Mouse (Mus musculus) common myeloid progenitor, adult 5-6 weeks (primary cell): ENCODE measurements around the gene Wdr5. TPM values are rescaled to one million over a fixed set of nuclear protein-coding genes. Genes with fewer than 3 reads are reported as not detected.
A peak's percentile ranks its signal among the peaks of the same experiment; 100 is the strongest.

Experiments used
- ATAC-seq: replicated peaks from 2 replicates; pipeline ENCODE4 v1.8.0; 2016; ENCODE audit warnings: low read depth, mild to moderate bottlenecking, moderate TSS enrichment, inconsistent platforms; ENCODE audit not compliant: poor library complexity, severe bottlenecking
- total RNA-seq: library from RNA; stranded (forward); fragments of 200-1000, 187-1606 nt; gene quantifications from 2 replicates; pipeline ENCODE4 v1.2.3, GENCODE M21; 2017

Gene Wdr5
- 83.4 and 86.4 TPM in 2 replicates for total RNA-seq

DNA sequence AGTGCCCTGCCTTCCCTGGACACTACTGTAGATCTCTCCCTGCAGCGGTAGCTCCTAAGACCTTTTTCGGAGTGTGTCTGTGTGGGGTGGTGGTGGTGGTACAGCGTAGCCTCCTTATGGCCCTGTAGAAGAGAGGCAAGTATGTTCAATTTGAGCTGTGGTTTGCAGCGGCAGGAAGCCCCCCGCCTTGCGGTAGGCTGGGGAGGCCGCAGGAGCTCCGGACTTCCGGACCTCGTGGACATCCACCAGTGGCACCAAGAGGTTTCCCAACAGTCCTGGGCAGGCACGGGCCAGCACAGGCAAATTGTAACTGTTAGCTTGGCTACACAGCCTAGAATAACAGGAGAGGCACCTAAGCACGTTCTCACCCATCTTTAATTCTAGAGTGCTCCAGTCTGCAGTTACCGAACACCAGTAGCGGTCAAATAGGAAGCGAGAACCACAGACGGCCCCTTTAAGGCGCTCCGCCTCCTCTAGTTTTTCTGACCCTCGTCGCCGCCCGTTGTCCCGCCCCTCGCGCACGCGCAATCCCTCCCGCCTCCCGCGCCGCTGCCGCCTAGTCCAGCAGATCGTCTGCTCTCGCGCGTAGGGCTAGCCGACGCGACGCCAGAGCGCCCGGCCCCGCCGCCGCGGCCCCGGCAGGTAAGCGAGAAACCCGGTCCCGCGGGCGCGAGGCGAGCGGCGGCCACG lies at the start of gene Wdr5:
TSS of gene Wdr5 (plus strand) at position 519 of the 690 bp plus-strand sequence.
- peak; percentile 78 for ATAC-seq

DNA sequence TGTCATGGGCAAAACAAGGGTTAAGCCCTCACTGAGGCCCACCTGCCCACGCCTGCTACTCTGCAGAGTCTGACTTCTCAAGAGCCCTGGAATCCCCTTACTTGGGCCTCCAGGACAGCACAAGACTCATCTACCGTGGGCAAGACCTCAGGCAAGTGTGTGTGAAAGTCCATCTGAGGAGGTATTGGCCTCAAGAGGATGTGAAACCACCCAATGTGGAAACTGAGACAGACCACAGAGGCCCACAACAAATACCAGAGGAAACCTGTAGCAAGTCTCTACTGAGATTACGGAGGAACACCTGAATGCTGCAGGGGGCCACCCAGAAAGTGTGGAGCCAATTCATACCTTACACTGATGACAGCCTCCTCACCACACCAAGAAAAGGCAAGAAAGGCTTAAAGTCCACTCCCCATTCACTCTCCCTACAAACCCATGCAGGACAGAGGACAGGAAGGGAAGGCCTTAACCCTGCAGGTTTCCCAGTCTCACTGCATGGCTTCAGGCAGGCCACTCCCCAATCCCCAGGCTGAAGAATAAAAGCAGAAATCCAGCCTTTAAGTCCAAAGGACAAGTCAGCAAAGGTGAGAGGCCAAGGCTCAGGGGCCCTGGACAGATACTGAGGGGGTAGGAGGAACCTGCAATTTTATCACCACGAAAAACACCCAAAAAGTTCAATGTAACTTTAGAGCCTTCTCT lies 45.5 kb upstream of the Wdr5 start:
- 0 out of 2 replicates have a peak, but pooled peaks have one; percentile 16 for ATAC-seq

DNA sequence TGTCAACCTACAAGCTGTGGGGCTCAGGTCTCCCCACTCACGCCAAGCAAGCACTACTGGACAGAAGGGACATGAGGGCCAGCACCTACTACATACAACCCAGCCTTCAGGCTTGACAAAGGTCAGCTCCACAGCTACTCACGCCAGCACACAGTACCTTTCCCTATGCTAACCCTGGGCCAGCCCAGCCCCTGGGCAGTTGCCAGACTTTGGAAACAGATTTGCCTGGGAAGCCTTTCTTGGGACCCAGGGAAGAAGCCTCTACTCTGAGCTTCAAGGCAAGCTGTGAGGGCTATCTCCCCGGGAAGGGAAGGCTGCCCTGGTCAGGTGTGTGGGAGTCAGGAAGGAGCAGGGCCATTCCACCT lies 45.0 kb upstream of the Wdr5 start:
- no peak for ATAC-seq

DNA sequence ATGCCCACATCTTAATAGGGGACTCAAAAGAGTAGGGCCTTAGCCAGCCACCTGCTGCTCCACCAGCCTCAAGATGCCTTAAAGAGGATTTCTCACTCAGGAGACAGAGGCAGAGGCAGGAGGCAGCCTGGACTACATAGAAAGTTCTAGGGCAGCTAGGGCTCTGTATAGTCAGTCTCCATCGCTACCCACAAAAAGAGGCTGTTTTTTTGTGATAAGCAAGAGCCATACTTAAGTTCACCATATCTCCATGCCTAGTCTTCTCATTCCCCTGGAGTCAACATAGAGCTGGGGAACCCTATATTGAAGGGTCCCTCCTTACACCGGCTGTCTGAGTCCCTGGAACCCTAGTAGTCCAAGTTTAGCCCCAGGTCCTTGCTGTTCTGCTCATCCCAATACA lies 44.4 kb upstream of the Wdr5 start:
- peak; percentile 30 for ATAC-seq

DNA sequence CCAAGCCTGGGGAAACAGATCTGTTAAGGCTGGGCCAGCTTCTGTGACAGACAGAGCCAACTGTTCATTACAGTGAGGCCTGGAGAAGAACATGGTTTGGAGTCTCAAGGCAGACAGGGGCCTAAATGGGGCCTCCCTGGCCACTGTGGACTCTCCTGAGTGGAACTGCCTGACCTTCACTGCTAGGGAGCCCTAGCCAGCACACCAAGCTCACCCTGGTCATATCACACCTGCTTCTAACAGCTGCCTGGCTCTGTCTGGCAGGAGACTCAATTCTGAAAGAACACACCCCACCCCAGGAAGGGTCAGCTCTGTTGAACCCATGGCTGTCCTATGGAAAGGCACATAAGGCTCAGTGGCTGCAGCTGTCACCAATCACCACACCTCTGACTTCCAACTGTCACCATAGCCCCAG lies 43.8 kb upstream of the Wdr5 start:
- ATAC-seq: no peak

DNA sequence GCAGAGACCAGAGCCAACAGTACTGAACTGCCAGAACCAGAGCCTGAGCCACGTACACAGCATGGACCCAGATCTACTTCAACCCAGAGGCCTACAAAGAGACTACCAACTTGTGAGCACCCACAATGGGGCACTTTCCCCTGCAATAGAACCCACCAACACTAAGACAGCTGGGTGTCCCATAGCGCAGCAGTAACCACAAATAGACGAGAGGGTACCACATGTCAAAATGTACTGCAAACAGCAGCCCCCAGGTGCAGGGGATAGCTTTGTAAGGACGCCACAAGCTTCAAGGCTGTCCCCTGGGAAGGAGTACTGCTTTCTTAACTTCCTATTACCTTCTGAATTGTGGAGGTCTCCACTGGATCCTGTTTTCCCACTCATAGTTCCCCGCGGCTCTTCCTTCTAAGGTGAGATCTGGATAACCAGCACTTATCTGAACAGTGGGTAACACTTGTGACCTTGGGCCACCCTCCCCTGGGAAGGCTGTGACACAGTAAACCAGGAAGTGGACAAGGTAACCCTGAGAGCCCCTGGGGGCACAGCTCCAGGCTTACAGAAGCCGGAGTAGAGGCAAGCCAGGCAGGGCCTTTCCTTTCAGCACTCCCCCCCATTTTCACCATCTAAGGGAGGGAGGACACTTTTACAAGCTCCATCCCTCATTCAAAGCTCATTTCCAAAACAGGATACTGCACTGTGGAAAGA lies 41.7 kb upstream of the Wdr5 start:
- no peak for ATAC-seq

DNA sequence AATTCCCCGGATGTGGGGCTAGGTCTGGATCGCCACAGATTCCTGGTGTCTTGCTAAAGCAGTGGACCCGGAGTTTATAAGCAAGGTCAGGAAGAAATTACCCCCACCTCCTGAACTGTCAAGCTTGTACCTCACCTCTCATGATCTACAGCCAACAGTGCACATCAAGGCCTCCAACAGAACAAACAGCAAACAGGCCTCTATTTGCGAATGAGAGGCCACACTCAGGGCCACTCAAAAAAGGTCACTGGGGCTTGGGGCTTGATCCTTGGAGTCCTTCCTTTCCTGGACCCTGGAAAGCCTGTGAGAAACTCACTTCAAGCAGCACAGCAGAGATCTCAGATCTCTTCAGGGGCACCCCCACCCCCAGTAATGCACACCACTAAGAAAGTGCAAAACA lies 41.0 kb upstream of the Wdr5 start:
- ATAC-seq: no peak

DNA sequence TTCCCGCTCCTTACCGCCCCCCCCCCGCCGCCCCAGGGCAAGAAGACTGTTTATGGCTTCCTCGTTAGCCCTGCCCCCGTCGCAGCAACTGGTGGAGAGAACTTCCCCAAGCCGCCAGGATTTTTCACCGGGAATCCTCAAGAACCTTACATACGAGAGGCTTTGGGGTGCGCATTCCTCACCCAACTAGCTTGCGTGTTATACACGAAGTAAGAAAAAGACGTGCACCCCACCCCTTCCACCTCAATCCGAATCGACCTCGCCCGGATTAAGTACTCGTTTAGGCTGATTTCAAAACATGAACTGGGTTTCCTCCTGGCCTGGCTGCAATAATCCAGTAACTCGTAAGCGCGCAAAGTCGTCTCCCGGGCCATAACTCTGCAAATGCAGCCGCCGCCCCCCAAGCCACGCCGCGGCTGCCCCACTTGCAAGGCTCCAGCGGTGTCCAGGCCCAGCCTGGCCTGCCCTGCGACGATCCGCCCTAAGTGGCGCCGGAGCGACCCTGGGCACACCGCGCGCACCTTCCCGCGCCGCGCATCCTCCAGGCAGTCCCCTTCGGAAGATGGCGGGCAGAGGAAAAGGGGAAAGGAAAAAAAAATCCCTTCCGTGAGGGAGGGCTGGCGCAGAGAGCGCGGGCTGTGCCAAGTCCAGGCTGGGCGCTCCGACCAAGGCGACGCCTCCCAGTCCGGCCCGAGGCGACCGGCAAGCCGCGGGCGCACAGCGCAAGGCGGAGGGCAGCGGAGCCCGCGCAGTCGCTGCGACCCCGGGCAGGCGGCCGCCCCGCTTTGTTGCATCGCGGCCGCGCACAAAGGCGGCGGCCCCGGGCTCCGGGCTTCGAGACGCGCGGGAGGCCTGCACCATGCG lies 40.1 kb upstream of the Wdr5 start:
- ATAC-seq: no peak

DNA sequence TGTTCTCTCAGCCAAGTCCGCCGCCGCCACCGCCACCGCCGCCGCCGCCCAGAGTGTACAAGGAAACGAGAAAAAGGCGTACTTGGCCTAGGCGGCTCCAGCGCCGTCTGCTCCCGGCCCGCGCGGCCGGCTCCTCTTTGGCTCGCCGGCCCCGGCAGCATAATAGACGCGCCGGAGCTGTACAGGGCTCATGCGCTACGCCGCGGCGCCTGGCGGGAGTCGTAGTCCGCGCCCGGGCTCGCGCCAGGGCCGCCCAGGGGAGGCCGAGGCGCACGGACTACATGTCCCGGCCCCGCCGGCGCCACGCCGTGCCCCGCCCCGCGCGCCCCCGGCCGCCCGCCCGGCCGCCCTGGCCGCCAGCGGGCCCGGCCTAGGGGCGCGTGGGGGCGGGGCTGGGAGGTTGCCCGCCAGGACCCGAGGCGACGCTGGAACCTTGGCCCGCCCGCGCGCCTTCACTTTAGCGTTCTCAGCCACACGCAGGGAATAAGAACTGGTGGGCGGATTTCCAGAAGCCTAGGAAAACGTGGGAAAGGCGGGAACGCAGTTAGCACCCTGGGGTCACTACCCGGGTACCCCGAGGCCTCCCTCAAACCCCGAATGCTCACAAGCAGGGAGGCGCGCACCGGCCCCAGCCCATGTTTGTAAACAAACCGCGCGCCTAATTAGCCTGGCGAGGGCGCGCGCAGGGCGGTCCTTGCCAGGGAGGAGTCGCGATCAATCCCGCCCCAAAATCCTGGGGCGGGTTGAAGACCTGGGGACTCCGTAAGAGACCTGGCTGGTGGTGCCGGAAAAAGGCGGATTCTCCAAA lies 39.3 kb upstream of the Wdr5 start:
- peak; percentile 69 for ATAC-seq

DNA sequence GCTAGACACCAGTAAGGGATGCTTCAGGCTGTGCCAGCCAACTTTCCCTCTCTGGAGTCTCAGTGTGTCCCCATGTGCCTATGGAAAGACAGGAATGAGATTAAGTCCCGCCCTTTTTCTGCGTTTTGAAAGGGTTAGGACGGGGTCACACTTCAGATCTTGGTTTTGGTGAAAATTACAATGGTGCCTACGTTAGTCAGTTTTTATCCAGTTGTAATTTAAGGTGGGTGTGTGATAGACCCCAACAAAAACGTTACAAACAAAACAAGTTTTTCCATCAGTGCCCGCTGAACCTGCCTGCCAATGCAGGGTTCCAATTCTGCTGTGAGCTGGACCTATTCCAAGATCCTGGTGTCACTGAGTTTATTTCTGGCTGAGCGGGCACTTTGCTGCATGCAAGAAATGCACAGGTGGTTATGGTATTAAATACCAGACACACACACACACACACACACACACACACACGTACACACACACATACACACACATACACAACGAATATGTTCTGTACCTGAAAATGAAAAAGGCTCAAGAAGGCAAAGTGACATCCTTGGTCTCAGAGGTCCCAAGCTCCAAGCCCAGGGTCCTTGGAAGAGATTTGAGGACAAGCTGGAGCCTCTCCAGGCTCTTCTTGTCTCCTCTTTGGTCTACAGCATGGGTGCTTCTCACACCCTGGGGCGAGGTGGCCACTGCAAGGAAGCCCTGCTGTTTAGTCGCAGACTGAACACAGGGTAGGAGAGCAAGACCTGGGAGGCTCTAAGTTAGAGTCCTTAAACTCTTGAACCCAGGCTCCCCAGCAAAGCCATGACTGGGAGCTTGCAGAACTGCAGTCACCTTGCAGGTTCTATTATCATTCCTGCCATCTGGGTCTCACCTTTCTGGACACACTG lies 38.4 kb upstream of the Wdr5 start:
- no peak for ATAC-seq

DNA sequence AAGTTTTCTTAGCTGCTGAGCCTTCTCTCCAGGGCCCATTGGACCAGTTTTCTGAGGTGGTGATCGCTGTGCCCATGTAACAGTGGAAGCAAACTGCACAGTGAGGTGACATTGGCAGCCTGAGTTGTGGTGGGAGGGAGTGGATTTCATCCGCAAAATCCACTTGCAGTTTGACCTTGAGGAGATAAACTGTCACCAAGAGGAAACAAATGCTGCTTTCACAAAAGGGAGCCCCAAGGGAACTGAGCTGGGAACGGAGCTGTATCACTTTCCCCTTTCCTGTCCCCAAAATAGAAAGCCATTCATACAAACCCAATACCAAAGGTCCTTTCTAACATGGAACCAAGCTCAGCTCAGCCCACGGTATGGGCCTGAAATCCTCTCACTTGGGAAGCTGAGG lies 35.1 kb upstream of the Wdr5 start:
- ATAC-seq: no peak

DNA sequence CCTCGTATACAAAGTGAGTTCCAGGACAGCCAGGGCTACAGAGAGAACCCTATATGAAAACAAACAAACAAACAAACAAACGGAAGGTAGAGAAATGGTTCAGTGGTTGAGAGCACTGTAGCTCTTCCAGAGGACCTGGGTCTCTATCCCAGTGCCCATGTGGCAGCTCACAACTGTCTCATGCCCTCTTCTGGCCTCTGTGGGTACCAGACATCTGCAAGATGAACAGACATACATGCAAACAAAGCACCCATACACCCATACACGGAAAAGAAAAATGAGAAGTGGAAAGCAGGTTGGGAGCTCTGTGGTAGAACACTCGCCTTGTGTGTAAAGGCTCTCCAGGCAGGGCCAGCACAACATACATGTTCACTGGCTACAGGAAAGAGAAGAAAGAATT lies 34.6 kb upstream of the Wdr5 start:
- peak; percentile 41 for ATAC-seq

DNA sequence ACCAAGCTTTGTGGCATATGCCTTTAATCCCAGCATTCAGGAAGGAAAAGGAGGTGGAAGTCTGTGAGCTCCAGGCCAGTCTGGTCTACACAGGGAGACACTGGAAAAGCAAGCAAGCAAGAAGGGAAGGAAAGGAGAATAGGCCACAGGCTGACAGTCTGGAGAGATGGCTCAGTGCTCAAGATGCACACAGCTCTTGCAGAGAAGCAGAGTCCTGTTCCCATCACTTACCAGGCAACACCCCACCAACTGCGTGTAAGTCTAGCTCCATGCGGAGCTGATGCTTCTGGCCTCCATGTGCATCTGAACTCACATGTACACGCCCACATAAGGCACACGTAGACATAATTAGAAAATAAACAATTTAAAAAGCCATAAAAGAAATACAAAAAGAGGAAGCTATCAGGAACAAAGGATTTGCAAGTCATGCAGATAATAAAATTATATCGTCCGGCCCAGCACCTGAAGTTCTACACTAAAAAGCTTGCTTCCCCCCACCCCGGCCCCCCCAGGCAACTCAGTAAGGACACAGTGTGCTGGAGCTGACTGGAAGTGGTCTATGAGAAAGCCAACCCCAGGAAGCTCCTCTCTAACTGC lies 32.6 kb upstream of the Wdr5 start:
- ATAC-seq: peak; percentile 42

DNA sequence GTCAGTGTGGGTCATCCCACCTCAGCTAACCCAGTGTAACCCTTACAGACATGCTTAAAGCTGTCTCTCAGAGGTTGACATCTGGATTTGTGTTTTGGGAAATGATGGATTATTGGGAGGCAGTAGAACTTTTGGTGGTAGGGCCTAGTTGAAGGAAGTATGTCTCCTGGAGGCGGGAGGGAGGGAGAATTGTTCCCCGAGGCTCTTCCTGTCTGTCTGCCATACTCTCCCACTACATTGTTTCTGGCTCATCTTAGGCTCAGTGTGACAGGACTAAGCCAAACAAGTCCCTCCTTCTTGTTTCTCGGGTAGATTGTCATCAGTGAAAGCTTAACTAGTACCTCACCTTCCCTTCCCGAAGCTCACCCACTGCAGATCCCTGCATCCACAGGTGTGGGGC lies 28.2 kb upstream of the Wdr5 start:
- no peak for ATAC-seq

DNA sequence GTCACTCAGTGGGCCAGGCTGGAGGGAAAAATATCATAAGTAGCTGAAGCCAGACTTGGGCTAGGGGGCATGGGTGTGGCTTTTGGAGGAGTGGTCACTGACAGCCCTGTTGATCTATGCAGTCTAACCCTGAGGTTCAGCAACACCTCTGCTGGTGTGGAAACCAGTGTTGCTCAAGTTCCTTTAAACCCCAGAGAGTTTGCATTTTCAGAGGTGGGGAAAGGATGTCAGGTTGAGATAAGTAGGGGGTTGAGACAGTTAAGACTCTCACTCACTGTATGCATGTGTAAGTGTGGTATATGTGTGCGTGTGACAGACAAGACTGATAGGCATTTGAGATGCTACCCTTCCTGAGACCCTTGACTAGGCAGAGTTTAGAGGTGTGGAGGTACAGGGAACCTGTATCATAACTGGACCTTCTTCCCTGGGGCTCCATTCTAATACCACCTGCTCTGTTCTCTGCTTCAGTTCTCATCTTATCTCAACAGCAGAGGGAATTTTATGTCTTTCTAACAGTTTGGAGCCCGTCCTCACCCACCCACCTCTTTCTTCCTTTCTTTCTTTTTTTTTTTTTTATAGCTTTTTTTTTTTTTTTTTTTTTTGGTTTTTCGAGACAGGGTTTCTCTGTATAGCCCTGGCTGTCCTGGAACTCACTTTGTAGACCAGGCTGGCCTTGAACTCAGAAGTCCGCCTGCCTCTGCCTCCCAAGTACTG lies 27.5 kb upstream of the Wdr5 start:
- ATAC-seq: peak; percentile 74

DNA sequence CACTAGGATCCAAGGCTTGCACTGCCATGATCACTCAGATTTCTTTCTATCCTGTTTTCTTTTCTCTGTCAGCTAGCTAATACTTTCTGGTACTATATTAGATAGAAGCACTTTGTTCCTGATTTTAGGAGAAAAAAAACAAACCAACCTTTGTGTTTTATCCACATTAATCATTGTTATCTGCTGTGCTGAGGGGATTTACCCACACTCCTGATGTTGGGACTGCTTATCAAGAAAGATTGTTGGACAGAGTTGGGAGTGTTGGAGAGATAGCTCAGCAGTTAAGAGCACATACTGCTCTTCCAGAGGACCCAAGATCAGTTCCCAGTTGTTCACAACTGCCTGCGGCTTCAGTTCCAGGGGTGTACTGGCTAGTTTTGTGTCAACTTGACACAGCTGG lies 26.6 kb upstream of the Wdr5 start:
- no peak for ATAC-seq

DNA sequence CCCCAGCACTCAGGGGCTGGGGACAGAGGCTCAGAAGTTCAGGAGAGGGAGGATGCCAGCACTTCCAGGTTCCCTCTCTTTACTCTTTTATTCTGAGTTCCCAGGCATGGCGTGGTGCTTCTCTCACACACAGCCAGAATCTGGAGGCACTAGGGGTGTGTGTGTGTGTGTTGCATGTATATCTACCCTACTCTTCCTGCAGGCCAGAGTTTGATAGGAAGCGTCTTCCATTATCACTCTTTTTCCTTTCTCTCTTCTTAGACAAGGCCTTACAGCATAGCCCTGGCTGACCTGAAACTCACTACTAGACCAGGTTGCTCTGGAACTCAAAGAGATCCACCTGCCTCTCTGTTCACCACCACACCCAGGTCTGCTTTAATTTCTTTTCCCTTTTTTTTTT lies 24.0 kb upstream of the Wdr5 start:
- ATAC-seq: no peak

DNA sequence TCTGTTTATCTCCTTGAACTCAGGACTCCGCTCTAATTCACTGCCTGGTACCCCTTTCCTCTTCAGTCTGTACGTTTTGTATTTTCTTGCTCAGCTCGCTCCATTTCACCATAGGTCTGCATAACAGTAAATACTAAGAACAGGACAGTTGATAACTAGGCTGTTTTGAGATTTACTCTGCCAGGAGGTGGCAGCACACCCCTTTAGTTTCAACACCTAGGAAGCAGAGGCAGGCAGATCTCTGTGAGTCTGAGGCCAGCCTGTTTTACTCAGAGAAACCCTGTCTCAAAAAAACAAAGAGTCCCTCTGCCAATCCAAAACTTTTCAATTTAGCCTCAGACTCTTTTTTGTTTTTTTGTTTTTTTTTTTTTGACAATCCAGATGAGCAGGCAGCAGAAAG lies 21.0 kb upstream of the Wdr5 start:
- ATAC-seq: no peak
